Mouse (Mus musculus) midbrain, embryonic 14.5 days (tissue): ENCODE measurements around the gene Zfp865. TPM values are rescaled to one million over a fixed set of nuclear protein-coding genes. Genes with fewer than 3 reads are reported as not detected.

ENCODE experiments used
- ATAC-seq: fragments of 200-750 bp; cut with Nextera tagmentation; 2 replicates; pipeline ENCODE4 v1.8.0; 2017; ENCODE audit warnings: moderate number of reproducible peaks, moderate library complexity; ENCODE audit not compliant: low FRiP score, low TSS enrichment
- DNase-seq: peaks from one replicate; pipeline ENCODE4 v3.0.0-alpha.2; 2015
- H3K27ac ChIP-seq: fragments of 300-500 bp; sonication (generic); replicated peaks from 2 replicates; pipeline ENCODE4 v1.5.1; 2014; ENCODE audit warnings: mild to moderate bottlenecking, low read depth, low read length, moderate library complexity
- H3K27me3 ChIP-seq: fragments of 300-500 bp; sonication (generic); 2 replicates; pipeline ENCODE4 v1.6.1; 2014; ENCODE audit warnings: low read length, control low read depth, mixed read lengths; ENCODE audit not compliant: control insufficient read depth, insufficient read depth
- H3K36me3 ChIP-seq: fragments of 300-500 bp; sonication (generic); 2 replicates; pipeline ENCODE4 v1.6.1; 2014; ENCODE audit warnings: low read length, control low read depth; ENCODE audit not compliant: control insufficient read depth, insufficient read depth
- H3K4me1 ChIP-seq: fragments of 300-500 bp; sonication (generic); 2 replicates; pipeline ENCODE4 v1.6.1; 2014; ENCODE audit warnings: mild to moderate bottlenecking, antibody characterized with exemption, low read length, control low read depth; ENCODE audit not compliant: control insufficient read depth, insufficient read depth
- H3K4me2 ChIP-seq: fragments of 300-500 bp; sonication (generic); 2 replicates; pipeline ENCODE4 v1.6.1; 2014; ENCODE audit warnings: mild to moderate bottlenecking, low read length, moderate library complexity
- H3K4me3 ChIP-seq: fragments of 300-500 bp; sonication (generic); replicated peaks from 2 replicates; pipeline ENCODE4 v1.5.1; 2014; ENCODE audit warnings: low read depth, low read length
- H3K9ac ChIP-seq: fragments of 300-500 bp; sonication (generic); replicated peaks from 2 replicates; pipeline ENCODE4 v1.6.1; 2014; ENCODE audit warnings: mild to moderate bottlenecking, low read length, moderate library complexity
- H3K9me3 ChIP-seq: fragments of 300-500 bp; sonication (generic); 2 replicates; pipeline ENCODE4 v1.6.1; 2016; ENCODE audit warnings: low read length, control low read depth, mixed read lengths; ENCODE audit not compliant: control insufficient read depth
- WGBS: fragments of 180-500 bp; shearing (Covaris S2); extraction: QIAGEN DNeasy Blood & Tissue Kit; methylation state at CpG from one replicate; pipeline ENCODE4 v1.1.7; 2014; 5-methylcytosine and 5-hydroxymethylcytosine counted together
- polyA plus RNA-seq: library from polyadenylated mRNA; unstranded; fragments of >200 nt; fragmentation: Nextera tagmentation; extraction: Ambion mirVana; gene quantifications from 2 replicates; pipeline ENCODE4 v1.2.1, GENCODE M21; 2014

Gene Zfp865
- polyA plus RNA-seq, 1 experiment from 2014 or later = 6.8 TPM

DNA sequence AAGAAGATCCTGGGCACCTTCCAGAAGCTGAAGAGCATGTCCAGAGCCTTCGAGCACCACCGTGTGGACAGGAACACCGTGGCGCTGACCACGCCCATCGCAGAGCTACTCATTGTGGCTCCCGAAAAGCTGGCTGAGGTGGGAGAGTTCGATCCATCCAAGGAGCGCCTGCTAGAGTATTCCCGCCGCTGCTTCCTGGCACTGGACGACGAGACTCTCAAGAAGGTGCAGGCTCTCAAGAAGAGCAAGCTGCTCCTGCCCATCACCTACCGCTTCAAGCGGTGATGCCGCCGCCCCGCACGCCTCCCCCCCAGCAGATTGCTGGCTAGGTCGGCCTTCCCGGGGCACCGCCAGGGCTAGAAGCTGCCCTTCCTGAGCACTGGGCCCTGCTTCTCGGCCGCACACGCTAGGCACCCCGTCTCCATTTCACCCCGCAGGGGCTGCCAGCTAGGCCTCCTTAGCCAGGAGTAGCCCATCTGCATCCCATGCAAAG is 40.1 kb downstream of the Zfp865 start:
- peak overlapping the region; percentile 97 for H3K4me2 ChIP-seq
- H3K27ac ChIP-seq = peak overlapping the region; percentile 98
- peak; percentile 89 for DNase-seq
- no peaks in the 10 kb centered on the region for H3K36me3 ChIP-seq
- no peaks in the 10 kb centered on the region for H3K9me3 ChIP-seq
- peak overlapping the region; percentile 74 for H3K4me3 ChIP-seq
- peaks cover 33% of the 10 kb centered on the region for H3K4me1 ChIP-seq
- ATAC-seq = no peak
- H3K27me3 ChIP-seq = peaks cover 22% of the 10 kb centered on the region
- peak overlapping the region; percentile 76 for H3K9ac ChIP-seq
- 4% methylated on average over 27 of the region's 27 CpGs for WGBS

DNA sequence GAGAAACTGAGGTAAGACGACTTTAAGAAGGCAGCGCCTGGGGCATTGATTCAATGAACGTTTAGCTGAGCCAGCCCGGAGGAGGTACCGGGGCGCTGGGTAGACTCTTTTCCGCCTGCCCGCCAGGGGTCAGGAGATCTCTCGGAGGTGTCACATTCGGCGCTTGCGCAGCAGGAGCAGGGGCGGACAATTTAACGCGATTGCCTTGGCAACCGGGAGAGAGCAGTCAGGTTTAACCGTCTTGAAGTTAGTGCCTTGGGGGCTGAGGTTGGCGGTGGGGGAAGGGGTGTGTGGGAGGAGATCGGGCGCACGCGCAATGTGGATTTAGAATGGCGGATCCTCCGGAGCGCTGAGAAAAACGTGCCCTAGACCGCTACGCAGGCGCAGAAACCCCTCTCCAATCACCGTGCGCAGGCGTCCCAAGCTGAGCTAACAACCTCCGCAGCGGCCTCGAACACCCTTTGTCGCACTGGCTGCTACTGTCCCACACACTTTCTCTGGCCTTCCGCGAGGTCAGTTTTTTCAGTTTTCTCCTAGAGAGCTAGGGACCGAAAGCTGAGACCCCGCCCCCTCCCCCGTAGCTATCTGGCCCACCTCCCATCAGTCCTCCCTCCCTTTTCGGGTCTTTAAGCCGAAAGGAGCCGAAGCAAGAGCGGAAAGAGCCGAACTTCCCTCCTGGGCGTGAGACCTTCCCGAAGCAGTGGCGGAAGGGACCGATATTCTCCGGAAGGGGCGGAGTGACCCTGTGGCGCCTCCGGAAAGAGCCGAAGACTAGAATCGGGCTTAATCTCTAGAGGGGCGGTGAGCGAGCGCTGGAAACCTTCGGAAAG is 41.0 kb downstream of the Zfp865 start:
- Histone ChIP-seq H3K9me3 (no peaks in the 10 kb centered on the region), H3K4me1 (peaks cover 33% of the 10 kb centered on the region), H3K9ac (peak overlapping the region; percentile 76), H3K4me3 (peak overlapping the region; percentile 74), H3K4me2 (peak overlapping the region; percentile 97), H3K36me3 (no peaks in the 10 kb centered on the region), H3K27ac (peak overlapping the region; percentile 98), H3K27me3 (peaks cover 14% of the 10 kb centered on the region; the same call in 1 of the 2 replicates)
- peak; percentile 90 for ATAC-seq
- under 1% methylated on average over 60 of the region's 60 CpGs for WGBS
- peak; percentile 100 for DNase-seq

DNA sequence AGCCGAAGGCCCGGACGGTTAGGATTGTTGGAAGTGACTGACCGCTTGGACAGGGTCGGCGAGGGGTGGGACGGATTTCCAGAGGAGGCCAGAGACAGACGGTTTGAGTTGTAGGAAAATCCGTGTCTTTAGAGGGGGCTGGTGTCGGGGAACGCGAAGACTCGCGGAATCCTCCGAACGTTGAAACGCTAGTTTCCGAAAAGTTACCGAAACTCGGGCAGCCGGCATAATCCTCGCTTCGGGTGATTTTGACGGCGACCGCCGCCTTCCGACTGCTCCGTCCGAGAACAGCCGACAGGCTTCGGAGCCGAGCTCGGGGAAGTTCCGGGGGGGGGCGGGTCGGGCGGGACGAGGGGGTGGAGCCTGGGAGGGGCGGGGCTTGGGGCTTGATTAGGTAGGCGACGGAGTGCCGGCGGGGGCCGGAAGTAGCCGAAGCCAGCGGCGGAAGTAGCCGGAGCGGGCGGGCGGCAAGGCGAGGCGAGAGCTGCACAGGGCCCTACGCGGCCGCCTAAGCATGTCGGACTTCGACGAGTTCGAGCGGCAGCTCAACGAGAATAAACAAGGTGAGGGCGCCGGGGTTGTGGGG is 41.7 kb downstream of the Zfp865 start, which contains the start of gene U2af2:
Gene U2af2, plus strand, starts transcription at position 370 of the 586 bp plus-strand sequence.
- WGBS = under 1% methylated on average over 52 of the region's 65 CpGs
- peak; percentile 80 for ATAC-seq
- H3K4me1 ChIP-seq = peaks cover 33% of the 10 kb centered on the region

DNA sequence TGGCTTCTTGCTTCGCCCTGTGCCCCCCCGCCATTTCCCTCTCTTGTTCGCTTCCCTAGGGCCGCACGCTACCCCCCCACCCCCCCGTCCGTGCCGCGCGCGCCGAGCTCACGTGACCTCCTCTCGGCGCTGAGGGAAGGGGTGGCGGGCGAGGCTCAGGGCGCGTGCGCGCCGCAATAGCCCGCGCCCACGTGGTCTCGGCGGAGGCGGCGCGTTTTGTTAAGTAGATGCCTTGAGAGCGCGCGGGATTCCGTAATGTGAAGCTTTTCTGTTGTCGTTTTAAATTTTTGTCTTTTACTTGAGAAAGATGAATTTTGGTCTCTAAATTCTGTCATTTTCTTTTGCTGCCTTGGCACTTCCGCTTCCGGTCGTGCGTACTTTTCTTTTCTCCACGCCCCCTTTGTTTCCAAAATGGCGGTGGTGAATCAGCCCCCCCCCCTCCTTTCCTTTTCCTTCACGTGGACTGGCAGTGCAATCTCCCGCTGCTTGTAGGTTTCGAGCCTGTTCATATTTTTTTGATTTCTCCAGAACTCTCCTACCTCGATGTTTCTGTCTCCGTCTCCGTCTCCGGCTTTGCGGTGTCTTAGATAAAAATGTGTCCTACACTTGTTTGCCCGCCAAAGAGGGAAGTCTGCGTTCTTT is 42.3 kb downstream of the Zfp865 start:
- Histone ChIP-seq H3K4me1 (peaks cover 33% of the 10 kb centered on the region), H3K9me3 (no peaks in the 10 kb centered on the region), H3K4me3 (peak overlapping the region; percentile 74), H3K4me2 (peak overlapping the region; percentile 97), H3K27me3 (peaks cover 6% of the 10 kb centered on the region; the same call in 1 of the 2 replicates), H3K9ac (peak overlapping the region; percentile 73), H3K36me3 (peaks cover 12% of the 10 kb centered on the region), H3K27ac (peak overlapping the region; percentile 98)
- DNase-seq (peak; percentile 92), ATAC-seq (peak; percentile 54)
- under 1% methylated on average over 47 of the region's 51 CpGs for WGBS

More for the DNA sequence above, 41.7 kb downstream of the Zfp865 start, which contains the start of gene U2af2:
- peak within 1 kb of the TSS; percentile 74 for H3K4me3 ChIP-seq
- peaks cover 13% of the 10 kb centered on the region; the same call in 1 of the 2 replicates for H3K27me3 ChIP-seq
- no peaks in the 10 kb centered on the region for H3K9me3 ChIP-seq
- H3K36me3 ChIP-seq = peaks cover 6% of the 10 kb centered on the region; the same call in 1 of the 2 replicates
- H3K27ac ChIP-seq = peak within 1 kb of the TSS; percentile 98
- H3K4me2 ChIP-seq = peak within 1 kb of the TSS; percentile 97
- DNase-seq = peak; percentile 96
- H3K9ac ChIP-seq = peak within 1 kb of the TSS; percentile 76

DNA sequence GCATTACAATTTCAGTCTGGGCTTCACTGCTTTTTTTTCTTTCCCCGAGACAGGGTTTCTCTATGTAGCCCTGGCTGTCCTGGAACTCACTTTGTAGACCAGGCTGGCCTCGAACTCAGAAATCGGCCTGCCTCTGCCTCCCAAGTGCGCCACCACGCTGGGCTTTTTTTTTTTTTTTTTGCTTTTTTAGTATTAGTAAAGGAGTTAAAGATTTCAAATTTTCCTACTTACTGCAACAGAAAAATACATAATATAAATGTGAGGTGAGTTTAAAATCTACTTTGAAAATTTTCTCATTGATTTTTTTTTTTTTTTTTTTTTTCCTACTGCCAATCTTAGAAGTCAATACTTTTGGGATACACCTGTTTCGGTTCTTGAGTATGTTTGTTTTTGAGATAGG is 44.7 kb downstream of the Zfp865 start:
- Histone ChIP-seq H3K4me1 (peaks cover 23% of the 10 kb centered on the region), H3K4me3 (no peak overlapping the region), H3K9ac (no peak overlapping the region), H3K27me3 (no peaks in the 10 kb centered on the region), H3K27ac (no peak overlapping the region), H3K4me2 (peak overlapping the region; percentile 97; the same call in 1 of the 2 replicates), H3K36me3 (peaks cover 36% of the 10 kb centered on the region), H3K9me3 (no peaks in the 10 kb centered on the region)
- ATAC-seq (no peak), DNase-seq (no peak)
- 96% methylated on average over 6 of the region's 6 CpGs for WGBS

DNA sequence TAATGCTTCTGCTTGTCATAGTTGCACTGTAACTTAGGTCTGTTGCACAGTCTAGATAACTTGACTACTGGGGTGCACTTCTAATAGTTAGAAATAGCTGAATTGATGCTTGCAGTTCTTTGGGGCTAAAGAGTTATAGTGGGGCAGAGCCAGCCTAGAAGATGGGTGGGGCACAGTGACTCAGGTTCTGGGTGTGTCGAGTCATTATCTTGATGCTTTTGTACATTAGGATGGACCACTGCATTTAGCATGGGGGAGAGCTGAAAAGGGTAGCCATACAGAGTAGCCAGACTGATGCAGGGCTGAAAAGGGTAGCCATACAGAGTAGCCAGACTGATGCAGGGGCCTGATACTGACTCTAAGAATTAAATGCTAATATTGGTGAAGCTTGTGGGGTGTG is 53.4 kb downstream of the Zfp865 start:
- ATAC-seq = no peak
- Histone ChIP-seq H3K9me3 (no peaks in the 10 kb centered on the region), H3K9ac (no peak overlapping the region), H3K4me2 (no peak overlapping the region), H3K4me1 (no peaks in the 10 kb centered on the region), H3K4me3 (no peak overlapping the region), H3K27ac (no peak overlapping the region), H3K36me3 (peaks cover 98% of the 10 kb centered on the region), H3K27me3 (no peaks in the 10 kb centered on the region)
- WGBS = 80% methylated on average over 1 of the region's 1 CpGs
- no peak for DNase-seq

DNA sequence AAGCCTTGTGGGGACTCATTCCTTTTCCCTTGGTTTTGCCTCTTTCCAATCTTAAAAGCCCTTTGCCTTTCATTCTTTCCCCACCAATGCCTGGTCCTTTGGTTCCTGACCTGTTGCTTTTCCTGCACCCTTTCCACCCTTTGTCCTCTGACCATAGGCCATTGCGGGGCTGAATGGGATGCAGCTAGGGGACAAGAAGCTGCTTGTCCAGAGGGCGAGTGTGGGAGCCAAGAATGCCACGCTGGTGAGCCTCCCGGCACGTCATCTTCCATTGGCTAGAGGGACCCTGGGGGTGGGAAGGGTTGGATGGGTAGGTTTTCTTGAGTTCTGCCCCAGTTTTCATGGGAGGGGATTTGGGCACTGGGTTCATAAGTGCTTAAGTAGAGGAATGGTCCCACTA is 54.8 kb downstream of the Zfp865 start:
- H3K4me3 ChIP-seq = no peak overlapping the region
- ATAC-seq (no peak), DNase-seq (no peak)
- H3K4me2 ChIP-seq = no peak overlapping the region
- no peaks in the 10 kb centered on the region for H3K27me3 ChIP-seq
- no peak overlapping the region for H3K9ac ChIP-seq
- H3K4me1 ChIP-seq = no peaks in the 10 kb centered on the region
- H3K27ac ChIP-seq = no peak overlapping the region
- no peaks in the 10 kb centered on the region for H3K9me3 ChIP-seq
- peaks cover 88% of the 10 kb centered on the region for H3K36me3 ChIP-seq
- WGBS = 95% methylated on average over 5 of the region's 5 CpGs

DNA sequence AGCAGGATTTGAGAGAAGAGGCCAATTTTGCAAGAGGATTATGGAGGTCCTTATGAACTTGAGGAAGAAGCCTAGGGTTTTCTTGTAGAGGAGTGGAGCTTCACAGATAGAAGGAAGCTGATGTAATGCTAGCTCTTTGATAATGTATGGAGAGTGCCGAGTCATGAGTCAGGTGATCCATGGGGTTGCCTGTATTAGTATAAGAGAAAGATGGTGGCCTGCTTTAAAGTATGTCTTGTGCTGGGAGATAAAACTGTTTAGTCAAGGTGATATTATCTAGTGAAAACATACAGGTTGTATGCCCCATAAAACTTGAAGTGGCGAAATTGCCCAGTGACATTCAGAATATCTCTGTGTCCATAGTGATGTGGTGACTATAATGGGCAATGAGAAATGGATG is 56.8 kb downstream of the Zfp865 start:
- Histone ChIP-seq H3K4me3 (no peak overlapping the region), H3K9me3 (no peaks in the 10 kb centered on the region), H3K9ac (no peak overlapping the region), H3K36me3 (peaks cover 69% of the 10 kb centered on the region), H3K4me2 (no peak overlapping the region), H3K27ac (no peak overlapping the region), H3K4me1 (peaks cover 13% of the 10 kb centered on the region), H3K27me3 (no peaks in the 10 kb centered on the region)
- DNase-seq = no peak
- 94% methylated on average over 2 of the region's 2 CpGs for WGBS
- no peak for ATAC-seq
